Mouse (Mus musculus): ENCODE results near the gene Serpinb1c.
"Not testable (repeated sequence)": the region's sequence is repeated elsewhere in the genome, so short reads cannot be mapped to it uniquely, and the experiment has no call there.

Gene Serpinb1c

DNA sequence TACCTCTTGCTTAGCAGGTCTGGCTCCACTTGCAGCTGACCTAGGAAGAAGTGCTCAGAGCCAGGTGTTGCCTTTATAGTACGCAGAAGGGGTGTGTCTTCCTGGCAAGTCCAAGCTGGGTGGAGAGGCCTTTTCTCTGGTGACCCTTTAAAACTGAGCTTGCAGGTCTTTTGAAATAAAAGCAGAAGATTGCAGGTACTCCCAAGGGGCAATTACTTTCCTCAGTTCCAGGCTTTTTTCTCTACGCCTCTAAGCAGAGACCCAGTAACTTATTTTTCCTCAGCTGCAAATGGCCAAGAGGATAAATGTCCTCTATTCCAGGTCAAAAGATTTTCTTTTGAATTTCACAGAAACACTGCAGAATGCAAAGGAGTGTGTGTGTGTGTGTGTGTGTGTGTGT lies at the start of gene Serpinb1c:
Gene Serpinb1c, minus strand, starts transcription at position 101 of the 400 bp plus-strand sequence.
- in situ Hi-C loops (cut with MboI, MseI) = no loop called here

DNA sequence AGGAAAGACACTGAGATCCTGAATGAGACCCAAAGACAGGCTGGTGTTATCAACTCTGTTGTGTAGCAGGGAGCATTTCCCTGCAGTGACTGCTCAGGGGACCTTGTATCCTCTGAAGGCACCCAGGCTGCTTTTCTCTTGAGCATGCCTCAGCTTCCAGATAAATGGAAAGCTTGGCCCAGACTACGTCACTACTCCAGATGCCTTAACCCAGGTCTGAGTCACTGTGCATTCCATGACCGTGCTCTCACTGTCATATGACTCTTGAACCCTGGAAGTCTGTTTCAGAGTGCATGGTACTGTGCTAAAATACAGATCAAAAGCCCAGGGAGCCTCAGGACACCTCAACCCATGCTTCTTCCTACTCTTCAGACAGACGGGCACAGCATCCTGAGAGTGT lies 41.2 kb upstream of the Serpinb1c start:
- in situ Hi-C loops (cut with MboI, MseI) = not testable (repeated sequence)

DNA sequence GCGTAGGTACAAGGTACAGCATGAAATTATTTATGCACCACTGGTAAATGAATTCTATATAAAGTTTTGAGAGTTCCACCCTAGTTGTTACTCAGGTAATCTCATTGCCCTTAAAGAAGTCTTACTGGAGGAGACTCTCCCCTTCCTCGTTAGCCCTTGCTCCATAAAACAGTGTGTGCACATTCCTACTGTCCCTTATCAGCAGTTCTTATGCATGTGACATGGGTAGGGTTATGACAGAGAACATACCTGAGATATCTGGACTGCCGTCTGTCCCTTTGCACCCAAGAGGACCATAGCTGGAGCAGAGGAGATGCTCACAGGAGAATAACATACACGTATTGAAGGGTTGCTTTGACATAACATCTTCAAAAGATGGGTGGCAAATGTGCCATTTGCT lies 40.3 kb upstream of the Serpinb1c start:
- in situ Hi-C loops (cut with MboI, MseI) = not testable (repeated sequence)

DNA sequence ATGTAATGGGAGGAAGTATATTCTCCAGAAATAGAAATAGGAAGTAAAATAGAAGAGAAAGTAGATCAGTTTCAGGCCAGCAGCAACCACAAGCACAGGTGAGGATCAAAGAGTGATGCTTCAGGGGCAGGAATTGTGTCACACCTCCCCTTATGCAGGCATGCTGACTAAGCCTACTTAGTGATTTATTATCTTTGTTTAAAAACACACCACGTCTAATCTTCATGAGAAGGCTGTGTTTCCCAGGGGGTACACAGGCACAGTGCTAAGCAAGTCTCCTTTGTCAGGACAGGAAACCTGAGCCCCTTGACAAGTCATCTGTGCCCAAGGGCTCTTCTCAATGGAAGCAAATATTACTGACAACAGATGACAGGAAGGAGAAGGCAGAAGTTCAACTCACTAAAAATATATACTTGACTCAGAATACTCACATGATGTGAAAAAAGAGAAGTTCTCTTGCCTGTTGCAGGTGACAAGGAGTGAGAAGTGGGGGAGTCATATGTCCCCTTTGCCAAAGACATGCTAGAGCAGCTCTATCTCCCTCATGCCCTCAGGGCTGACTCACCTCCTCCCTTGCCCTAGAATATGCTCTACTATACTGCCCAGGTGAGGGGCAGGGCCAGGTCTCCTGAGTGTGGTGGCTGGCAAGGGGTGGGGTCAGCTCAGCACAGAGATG lies 36.8 kb upstream of the Serpinb1c start:
- in situ Hi-C loops (cut with MboI, MseI) = no loop called here

DNA sequence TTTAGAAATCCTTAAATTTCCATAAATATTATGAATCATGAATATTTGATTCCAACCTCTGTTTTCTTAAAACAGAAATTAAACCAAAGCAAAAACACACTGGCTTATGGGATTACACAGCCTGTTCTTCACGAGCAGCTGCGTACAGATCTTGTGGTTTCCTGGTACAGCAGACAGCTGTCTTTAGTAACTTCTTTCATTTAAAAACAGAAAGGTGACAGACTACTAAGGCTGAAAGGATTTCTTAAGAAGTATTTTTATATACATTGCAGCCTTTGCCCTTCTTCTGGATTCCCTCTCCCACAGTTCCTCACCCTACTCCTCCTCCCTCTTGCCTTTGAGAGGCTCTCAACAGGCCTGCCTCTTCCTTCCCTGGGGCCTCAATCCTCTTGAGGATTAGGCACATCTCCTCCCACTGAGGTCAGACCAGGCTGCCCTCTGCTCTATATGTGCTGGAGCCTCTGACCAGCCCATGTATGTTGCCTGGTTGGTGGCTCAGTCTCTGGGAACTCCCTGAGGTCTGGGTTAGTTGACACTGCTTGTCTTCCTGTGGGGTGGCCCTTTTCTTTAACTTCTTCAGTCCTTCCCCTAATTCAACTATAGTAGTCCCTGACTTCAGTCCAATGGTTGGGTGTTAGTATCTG lies 31.2 kb upstream of the Serpinb1c start:
- in situ Hi-C loops (cut with MboI, MseI) = no loop called here

DNA sequence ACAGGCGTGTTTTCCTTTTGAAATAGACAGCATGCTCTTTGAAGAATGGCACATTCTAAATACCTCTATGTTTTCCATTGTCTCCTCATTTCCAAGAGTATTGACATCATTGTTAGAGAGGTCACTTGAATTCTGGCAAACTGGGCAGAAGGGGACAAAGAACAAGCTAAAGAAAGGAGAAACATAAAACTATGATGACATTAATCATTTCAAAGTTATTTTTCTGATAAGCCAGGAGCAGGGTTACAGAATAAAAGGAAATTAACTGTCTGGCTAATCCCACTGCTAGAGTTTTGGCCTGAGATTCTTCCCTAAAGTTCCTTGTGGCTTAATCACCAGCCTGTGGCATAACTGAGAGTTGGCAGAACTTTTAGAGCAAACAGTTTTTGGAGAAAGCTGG lies 29.2 kb upstream of the Serpinb1c start:
- in situ Hi-C loops (cut with MboI, MseI) = no loop called here

DNA sequence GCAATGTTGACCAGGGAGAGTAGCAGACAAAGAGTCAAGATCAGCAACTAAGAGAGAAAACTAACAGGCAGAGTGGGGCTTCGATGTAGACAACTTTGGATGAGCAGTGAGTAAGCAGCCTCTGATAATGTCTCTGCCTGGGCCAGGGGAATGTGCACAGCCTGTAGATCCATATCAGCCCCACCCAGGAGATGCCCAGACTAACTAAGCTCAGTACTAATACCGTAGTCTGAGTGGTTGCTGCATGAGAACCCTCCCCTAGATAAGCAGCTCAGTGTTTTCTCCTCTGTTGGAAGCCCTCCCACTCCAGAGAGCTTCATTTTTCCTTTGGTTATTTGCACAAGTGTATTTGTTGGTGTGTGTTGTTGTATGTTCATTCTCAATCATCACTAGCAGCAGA lies 28.6 kb upstream of the Serpinb1c start:
- in situ Hi-C loops (cut with MboI, MseI) = no loop called here

DNA sequence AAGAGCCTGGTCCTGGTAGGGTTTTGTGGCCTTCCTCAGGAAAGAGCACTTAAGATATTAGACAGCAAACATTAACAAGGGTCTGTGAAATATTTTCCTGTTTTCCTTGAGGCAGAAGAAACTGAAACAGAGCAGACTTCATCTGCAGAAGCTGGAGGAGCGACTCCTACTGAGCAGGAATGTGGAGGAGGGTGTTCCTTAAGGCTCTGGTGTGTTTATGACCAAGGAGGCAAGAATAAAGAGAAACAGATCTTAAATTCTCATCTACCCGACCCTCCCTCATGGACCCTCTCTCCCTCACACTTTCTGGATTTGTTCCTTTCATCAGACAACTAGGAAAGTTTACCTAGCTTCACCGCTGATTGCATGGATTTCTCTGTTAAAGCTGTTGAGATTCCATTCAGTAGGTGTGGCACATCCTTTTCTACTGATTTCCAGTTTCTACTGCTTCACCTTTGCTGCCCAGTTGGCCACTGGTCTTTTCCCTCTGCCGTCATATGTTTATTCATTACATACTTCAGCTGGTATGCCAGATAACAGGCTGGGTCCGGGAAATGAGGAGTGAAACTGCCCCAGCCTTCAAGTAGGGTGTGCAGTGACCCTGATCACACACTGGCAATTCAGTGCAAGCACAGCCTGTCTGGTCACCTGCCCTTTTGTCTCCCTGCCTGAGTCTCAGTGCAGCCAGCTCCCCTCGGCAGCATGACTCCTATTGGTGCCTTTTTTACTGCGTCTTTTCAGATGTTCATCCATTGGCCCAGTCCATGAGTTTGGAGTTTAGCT lies 26.8 kb upstream of the Serpinb1c start:
- in situ Hi-C loops (cut with MboI, MseI) = no loop called here

DNA sequence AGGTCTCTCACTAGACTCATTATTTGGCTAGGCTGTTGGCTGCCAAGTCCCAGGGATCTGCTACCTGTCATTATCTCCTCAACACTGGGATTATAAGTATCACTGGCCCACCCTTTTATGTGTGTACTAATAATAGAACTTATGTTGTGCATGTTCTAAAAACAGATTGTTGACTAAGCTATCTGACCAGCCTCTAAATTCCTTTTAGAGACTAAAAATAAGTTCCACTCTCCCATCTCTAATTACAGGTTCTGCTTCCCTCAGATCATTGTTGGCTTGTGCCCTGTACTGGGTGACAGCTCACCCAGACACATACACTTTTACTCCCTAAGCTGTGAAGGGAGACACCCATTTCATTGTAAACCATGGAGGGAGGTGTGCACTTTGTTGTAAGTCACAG lies 24.6 kb upstream of the Serpinb1c start:
- in situ Hi-C loops (cut with MboI, MseI) = no loop called here

DNA sequence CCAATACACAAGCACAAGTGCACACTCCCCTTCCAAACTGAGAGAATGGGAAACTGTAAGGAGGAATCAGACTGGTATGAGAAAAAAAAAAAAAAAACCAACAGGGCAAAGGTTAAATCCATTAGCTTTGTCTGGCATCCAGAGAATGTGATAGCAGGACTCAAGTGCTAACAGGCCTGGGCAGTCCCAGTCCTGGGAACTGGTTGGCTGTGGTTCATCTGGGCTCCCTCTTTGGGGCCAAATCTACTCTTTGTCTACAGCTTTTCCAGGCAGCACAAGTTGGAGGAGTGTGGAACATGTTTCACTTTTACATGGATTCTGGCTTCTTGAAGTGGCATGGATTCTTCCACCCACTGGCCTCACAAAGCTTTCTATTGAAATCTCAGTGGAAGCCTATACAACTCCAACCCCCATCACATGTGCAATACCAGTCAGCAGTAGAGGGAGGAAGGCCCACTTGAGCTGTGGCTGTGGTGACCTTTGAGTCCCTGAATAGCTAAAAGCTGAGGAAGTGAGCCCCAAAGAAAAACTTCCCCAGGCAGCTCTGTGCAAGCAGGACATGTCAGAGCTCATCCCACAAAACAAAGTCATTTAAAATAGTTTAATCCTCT lies 14.9 kb upstream of the Serpinb1c start:
- in situ Hi-C loops (cut with MboI, MseI) = no loop called here

DNA sequence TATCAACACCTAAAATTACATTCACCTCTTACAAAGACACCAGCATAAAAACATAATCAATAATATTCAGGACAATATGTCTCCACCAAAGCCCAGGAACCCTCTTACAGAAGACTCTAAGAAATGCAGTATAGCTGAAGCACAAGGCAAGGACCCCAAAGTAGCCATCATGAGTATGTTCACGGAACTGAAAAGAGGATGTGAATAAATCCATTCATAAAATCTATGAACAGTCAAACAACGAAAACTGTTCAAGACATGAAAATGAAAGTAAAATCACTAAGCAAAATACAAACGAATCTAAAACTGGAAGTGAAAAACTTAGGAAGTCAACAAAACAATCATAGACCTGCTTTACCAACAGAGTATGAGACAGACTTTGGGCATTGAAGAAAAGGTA lies 10.2 kb upstream of the Serpinb1c start:
- in situ Hi-C loops (cut with MboI, MseI) = loop anchor here (5.0 kb wide), 1 partner anchor 99 kb away; no protein-coding TSS in a partner anchor

DNA sequence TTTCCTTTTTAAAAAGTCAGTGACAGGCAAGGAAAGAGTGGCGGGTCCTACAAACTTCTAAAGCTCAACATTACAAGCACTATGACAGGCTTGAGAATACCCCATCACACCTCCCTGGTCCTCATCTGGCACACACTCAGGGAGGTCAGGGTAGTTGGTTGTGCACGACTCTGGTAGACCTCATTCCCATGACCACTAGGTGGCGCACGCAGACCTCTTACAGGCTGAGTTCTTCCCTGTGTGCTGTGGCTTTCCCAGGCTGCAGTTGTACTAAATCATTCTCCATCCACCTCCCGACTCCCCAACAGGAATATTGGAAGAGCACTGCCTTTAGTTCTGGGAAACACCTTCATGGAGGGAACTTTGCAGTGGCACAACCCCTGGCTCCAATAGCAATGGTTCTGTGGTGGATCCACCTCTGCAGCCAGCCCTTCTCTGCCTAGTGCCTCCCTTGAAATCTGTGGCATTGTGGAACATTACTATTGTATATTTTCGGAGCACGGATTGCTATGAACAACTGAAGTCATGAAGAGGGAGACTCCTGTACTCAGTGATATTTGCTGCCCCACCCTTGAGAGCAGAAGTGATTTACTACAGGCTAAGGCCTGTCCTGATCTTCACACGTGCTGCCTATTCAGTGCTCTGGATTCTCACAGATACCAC lies 5.3 kb upstream of the Serpinb1c start:
- in situ Hi-C loops (cut with MboI, MseI) = loop anchor here (5.0 kb wide), 1 partner anchor 174 kb away; the partner anchor contains the start of gene Serpinb1b

DNA sequence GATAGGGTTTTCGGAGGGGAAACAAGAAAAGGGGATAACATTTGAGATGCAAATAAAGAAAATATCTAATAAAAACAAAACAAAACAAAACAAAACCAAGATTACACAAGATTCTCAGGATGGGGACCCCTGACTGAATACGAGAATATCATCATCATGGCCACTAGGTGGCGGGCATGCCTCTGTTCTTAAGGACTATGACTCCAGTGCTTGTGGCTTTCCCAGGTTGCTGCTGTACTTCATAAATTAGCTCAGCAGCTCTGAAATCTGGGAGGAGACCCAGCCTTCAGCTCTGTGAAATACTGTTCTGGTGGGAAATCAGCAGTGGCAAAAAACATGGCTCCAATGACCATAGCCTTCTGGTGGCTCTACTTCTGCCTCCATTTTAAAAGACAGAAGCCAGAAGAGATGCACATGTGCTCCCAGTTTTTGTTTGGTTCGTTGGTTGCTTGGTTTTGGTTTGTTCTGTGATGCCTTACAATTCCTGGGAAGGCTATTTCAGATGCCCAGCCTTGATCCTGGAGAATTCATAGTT lies 4.5 kb upstream of the Serpinb1c start:
- in situ Hi-C loops (cut with MboI, MseI) = loop anchor here (5.0 kb wide), 1 partner anchor 175 kb away; the partner anchor contains the start of gene Serpinb1b

DNA sequence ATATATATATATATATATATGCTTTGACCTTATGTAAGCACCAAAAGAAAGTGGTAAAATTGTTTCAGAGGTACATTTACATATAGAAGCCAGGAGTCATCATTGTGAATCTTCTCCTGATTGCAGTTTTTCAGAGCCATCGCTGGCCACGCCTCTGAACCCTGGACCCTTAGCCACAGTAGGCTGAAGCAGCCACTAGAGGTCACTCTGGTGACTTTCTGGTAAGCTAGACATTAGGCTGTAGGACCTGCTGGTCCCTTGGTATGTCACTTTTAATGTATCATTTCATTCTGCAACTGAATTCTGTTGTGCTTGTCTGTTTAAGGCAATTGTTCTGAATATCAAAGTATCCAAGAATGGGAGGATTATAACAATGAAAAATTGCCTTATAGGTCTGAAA lies 2.6 kb upstream of the Serpinb1c start:
- in situ Hi-C loops (cut with MboI, MseI) = loop anchor here (5.0 kb wide), 1 partner anchor 177 kb away; the partner anchor contains the start of gene Serpinb1b

DNA sequence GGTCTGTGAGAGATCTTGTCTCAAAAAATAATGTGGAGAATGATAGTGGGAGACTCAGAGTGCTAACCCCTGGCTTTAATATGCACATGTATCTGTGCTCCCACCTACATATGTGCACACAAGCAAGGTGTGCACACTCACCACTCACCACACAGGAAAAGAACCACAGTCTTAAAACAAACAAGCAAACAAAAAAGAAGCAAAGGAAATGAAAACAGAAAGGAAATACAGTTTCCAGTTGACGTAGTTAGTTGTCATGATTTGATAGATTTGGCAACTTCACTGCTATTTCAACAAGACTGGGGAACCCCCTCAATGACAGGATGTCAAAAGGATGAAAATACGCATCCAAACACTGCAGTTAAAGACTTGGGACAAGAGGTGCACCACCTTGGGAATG lies 1.1 kb upstream of the Serpinb1c start:
- in situ Hi-C loops (cut with MboI, MseI) = not testable (repeated sequence)

DNA sequence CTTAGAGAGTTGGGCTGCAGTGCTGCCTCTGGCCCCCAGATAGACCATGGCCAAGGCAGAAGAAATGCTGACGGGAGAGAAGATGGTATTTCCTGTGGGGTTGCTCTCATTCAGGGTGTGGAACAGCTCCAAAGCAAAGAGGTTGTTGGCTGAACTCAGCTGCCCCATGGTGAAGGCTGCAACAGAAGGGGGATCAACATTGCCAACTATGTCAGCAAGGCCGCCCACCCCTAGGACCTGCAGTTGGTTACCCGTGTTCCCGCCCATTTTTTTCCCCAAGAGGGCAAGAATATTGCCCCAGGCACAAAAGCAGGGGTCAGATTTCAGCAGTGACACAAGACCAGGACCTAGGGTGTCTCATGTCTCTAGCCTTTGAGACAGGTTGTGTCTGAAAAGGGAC lies 1.1 kb downstream of the Serpinb1c start:
- in situ Hi-C loops (cut with MboI, MseI) = no loop called here

DNA sequence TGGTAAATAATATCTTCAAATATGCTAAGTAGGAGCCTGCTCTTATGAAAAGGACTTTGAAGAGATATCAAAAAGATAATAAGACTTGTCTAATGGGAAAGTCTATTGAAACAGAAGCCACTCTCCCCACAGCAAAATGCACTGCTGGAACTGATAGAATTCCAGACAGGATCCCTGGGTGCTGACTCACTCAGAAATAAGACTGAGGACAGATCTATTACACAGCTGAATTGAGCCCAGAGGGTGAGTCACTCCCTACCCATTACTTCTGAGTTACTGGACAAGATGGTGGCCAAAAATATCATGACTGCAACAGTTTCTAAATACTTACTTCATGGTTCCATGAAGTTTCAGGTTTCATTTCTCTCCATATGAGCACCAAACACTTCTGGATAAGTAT lies 13.3 kb downstream of the Serpinb1c start:
- in situ Hi-C loops (cut with MboI, MseI) = no loop called here

DNA sequence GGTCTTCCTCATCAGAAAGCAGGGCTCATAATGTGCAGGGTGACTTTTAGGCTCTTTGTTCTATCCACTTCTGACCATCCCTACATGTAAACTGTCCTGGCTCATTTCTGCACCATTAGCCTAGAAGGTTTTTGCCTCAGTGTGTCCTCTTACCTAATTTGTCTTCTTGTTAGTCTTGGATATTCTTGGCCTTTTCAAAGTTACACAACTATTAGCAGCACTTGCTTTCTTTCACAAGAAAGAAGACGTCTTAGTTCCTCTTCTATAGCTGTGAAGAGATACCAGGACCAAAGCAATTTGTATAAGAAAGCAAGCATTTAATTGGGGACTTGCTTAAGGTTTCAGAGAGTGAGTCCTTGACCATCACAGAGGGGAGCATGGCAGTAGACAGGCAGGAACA lies 24.1 kb downstream of the Serpinb1c start:
- in situ Hi-C loops (cut with MboI, MseI) = no loop called here

DNA sequence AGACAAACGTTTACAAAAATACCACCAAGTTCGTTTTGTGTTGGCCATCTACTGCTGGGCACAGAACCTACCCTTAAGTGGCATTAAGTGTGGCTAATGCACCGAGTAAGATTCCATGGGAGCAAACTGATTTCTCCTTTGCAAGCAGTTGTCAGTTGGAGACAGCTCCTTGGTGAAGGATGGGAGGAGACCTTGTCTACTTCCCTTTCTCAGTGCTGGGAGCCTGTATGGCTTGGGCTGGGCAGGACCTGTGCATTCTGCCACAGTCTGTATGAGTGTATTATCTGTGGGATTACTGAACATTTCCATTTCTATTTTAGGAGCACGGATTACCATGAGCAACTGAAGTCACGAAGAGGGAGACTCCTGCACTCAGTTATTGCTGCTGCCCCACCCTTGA lies 29.2 kb downstream of the Serpinb1c start:
- in situ Hi-C loops (cut with MboI, MseI) = no loop called here

DNA sequence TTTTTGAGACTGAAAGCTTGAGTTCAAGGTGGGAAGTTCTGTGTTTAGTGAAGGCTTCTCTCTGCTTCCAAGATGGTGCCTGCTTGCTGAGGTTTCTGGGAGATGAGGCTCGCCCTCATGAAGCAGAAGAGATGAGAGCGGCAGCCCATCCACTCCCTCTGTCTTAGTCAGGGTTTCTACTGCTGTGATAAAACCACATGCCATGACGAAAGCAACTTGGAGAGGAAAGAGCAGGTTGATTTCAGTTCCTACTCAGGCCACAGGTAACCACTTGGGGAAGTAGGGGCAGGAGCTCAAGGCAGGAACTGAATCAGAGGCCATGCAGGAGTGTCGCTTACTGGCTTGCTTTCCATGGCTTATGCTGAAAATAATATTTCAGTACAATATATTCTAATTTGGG lies 29.8 kb downstream of the Serpinb1c start:
- in situ Hi-C loops (cut with MboI, MseI) = not testable (repeated sequence)

DNA sequence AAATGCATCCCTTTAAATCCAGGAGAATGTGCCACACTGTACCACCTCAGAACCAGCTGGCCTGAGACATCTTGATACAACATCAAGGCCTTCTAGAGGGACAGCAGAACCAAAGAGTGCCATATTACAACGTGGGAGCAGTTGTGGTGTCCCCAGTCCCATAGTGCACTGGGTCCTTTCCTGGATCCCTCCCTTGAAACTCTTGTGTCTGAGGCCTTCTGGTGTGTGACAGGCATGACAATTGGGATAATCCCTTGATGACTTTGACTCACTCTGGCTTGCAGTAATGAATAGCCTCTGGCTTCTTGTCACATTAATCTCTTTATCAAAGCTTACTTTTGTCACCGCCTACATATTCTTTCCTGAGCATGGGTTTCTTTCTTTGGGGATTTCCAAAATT lies 31.0 kb downstream of the Serpinb1c start:
- in situ Hi-C loops (cut with MboI, MseI) = no loop called here

Measured in regulatory T cell (primary cell).